In the genomic region with DNA sequence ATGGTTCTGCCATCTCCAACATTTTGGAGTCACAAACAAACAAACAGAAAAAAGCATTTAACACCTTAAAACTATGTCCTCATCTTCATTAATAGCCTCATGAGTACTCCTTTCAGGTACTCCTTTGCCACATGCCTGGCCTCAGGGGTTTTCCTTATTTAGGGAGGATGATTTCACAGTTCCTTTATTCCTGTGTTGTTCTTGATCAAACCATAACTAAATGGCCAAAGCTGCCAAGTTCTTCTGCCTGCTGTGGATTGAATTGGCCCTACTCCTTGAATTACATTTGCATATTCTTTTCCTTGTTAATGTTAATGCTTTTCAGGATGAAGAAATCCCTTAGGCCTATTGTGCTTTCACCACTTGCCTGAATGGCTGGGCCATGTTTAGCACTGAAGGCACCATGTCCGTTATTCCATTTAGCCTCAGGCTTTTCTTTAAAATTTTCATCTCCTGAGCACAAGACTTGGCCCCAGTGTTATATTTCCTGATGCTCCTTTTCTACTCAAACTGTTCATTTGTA, we compare ENCODE assay signal across 29 mouse cellular contexts.
A peak's percentile ranks its signal among the peaks of the same experiment; 100 is the strongest.
DNase-seq lines count a peak whose midpoint lies in the region; ATAC-seq and TF ChIP-seq lines count a peak whose summit lies in the region.
"Had no signal": no experiment of that assay in that cellular context is flagged by ENCODE, and none has a peak within 500 bp of the region (broad histone marks: within the 10 kb centered on the region; RNA-seq: fewer than 3 reads in every experiment).

No protein-coding gene starts in this region.

- H3K4me2 ChIP-seq in hindbrain, embryonic 11.5 days (replicated peaks; ENCODE audit: low read depth, low read length): no peak overlapping the region
- no peak overlapping the region for H3K4me2 ChIP-seq in hindbrain, embryonic 14.5 days (replicated peaks)
- H3K4me2 ChIP-seq in neural tube, embryonic 12.5 days (replicated peaks): no peak overlapping the region
- H3K4me2 ChIP-seq in neural tube, embryonic 15.5 days: no peak overlapping the region
- H3K4me2 ChIP-seq in forebrain, embryonic 15.5 days (replicated peaks): no peak overlapping the region
- no peak overlapping the region for H3K4me2 ChIP-seq in midbrain, postnatal 0 days (ENCODE audit: low read depth, low read length, poor library complexity, severe bottlenecking)
- H3K4me2 ChIP-seq: embryonic facial prominence, embryonic 15.5 days; heart, embryonic 13.5 days; hindbrain, embryonic 15.5 days; limb, embryonic 13.5 days; liver, embryonic 13.5 days had no signal

- DNase-seq in hindbrain, embryonic 11.5 days (ENCODE audit: low spot score): peak; percentile 1
- no peak for DNase-seq in hindbrain, embryonic 14.5 days (ENCODE audit: low spot score)
- peak; percentile 18 for DNase-seq in midbrain, postnatal 0 days (ENCODE audit: low spot score)
- no peak for DNase-seq in heart, adult 11 months
- DNase-seq in lung, postnatal 25 days (ENCODE audit: low spot score): no peak
- DNase-seq: adrenal gland, adult 2 months; cerebellum, adult 18-20 months; cerebellum, postnatal 14 days; gastrocnemius, postnatal 25 days; heart, adult 2 months; heart, postnatal 14 days; kidney, adult 9 months; kidney, postnatal 14 days; liver, embryonic 13.5 days; lung, adult 2 months; lung, postnatal 14 days; right cerebral cortex, postnatal 14 days; thymus, adult 2 months; thymus, postnatal 4 days had no signal

- H3K4me1 ChIP-seq in hindbrain, embryonic 11.5 days (replicated peaks; ENCODE audit: control insufficient read depth, insufficient read depth, low read length): no peaks in the 10 kb centered on the region
- H3K4me1 ChIP-seq in hindbrain, embryonic 14.5 days (replicated peaks; ENCODE audit: control insufficient read depth, insufficient read depth, low read length): no peaks in the 10 kb centered on the region
- H3K4me1 ChIP-seq in neural tube, embryonic 12.5 days: no peaks in the 10 kb centered on the region
- no peaks in the 10 kb centered on the region for H3K4me1 ChIP-seq in neural tube, embryonic 15.5 days
- peaks cover 3% of the 10 kb centered on the region; the same call in 1 of the 2 replicates for H3K4me1 ChIP-seq in forebrain, embryonic 15.5 days
- H3K4me1 ChIP-seq in midbrain, postnatal 0 days (ENCODE audit: insufficient read depth, low read length): no peaks in the 10 kb centered on the region
- H3K4me1 ChIP-seq: embryonic facial prominence, embryonic 15.5 days; heart, embryonic 13.5 days; hindbrain, embryonic 15.5 days; limb, embryonic 13.5 days; liver, embryonic 13.5 days had no signal

- H3K36me3 ChIP-seq in hindbrain, embryonic 11.5 days (ENCODE audit: control insufficient read depth, insufficient read depth, low read length): no peaks in the 10 kb centered on the region
- no peaks in the 10 kb centered on the region for H3K36me3 ChIP-seq in hindbrain, embryonic 14.5 days (replicated peaks; ENCODE audit: control insufficient read depth, insufficient read depth)
- H3K36me3 ChIP-seq in neural tube, embryonic 12.5 days: no peaks in the 10 kb centered on the region
- H3K36me3 ChIP-seq in neural tube, embryonic 15.5 days: no peaks in the 10 kb centered on the region
- H3K36me3 ChIP-seq in forebrain, embryonic 15.5 days: no peaks in the 10 kb centered on the region
- no peaks in the 10 kb centered on the region for H3K36me3 ChIP-seq in midbrain, postnatal 0 days (ENCODE audit: insufficient read depth, low read length)
- H3K36me3 ChIP-seq: embryonic facial prominence, embryonic 15.5 days; heart, embryonic 13.5 days; hindbrain, embryonic 15.5 days; limb, embryonic 13.5 days; liver, embryonic 13.5 days had no signal

- no peaks in the 10 kb centered on the region for H3K9me3 ChIP-seq in hindbrain, embryonic 11.5 days (ENCODE audit: control insufficient read depth, low read length)
- H3K9me3 ChIP-seq in hindbrain, embryonic 14.5 days (ENCODE audit: control insufficient read depth, low read length): no peaks in the 10 kb centered on the region
- no peaks in the 10 kb centered on the region for H3K9me3 ChIP-seq in neural tube, embryonic 12.5 days
- H3K9me3 ChIP-seq in neural tube, embryonic 15.5 days (replicated peaks): no peaks in the 10 kb centered on the region
- no peaks in the 10 kb centered on the region for H3K9me3 ChIP-seq in forebrain, embryonic 15.5 days
- H3K9me3 ChIP-seq in midbrain, postnatal 0 days (ENCODE audit: low read length): no peaks in the 10 kb centered on the region
- H3K9me3 ChIP-seq: embryonic facial prominence, embryonic 15.5 days; heart, embryonic 13.5 days; hindbrain, embryonic 15.5 days; limb, embryonic 13.5 days; liver, embryonic 13.5 days had no signal

- no peak for TF ChIP-seq CTCF in midbrain, postnatal 0 days (IDR thresholded peaks at IDR 0.05)

- H3K4me3 ChIP-seq in hindbrain, embryonic 11.5 days (ENCODE audit: low read depth, low read length): no peak overlapping the region
- H3K4me3 ChIP-seq in hindbrain, embryonic 14.5 days (replicated peaks; ENCODE audit: low read length): no peak overlapping the region
- no peak overlapping the region for H3K4me3 ChIP-seq in neural tube, embryonic 12.5 days
- no peak overlapping the region for H3K4me3 ChIP-seq in neural tube, embryonic 15.5 days (replicated peaks)
- H3K4me3 ChIP-seq in forebrain, embryonic 15.5 days: no peak overlapping the region
- no peak overlapping the region for H3K4me3 ChIP-seq in midbrain, postnatal 0 days (ENCODE audit: low read depth, low read length)
- H3K4me3 ChIP-seq: embryonic facial prominence, embryonic 15.5 days; heart, adult 2 months; heart, embryonic 13.5 days; hindbrain, embryonic 15.5 days; limb, embryonic 13.5 days; liver, embryonic 13.5 days had no signal

- no peak overlapping the region for H3K9ac ChIP-seq in hindbrain, embryonic 11.5 days (ENCODE audit: low read depth, low read length)
- H3K9ac ChIP-seq in hindbrain, embryonic 14.5 days: no peak overlapping the region
- no peak overlapping the region for H3K9ac ChIP-seq in neural tube, embryonic 12.5 days
- H3K9ac ChIP-seq in neural tube, embryonic 15.5 days (replicated peaks): no peak overlapping the region
- H3K9ac ChIP-seq in forebrain, embryonic 15.5 days (replicated peaks): no peak overlapping the region
- no peak overlapping the region for H3K9ac ChIP-seq in midbrain, postnatal 0 days (replicated peaks; ENCODE audit: low read length, poor library complexity, severe bottlenecking)
- H3K9ac ChIP-seq: embryonic facial prominence, embryonic 15.5 days; heart, embryonic 13.5 days; hindbrain, embryonic 15.5 days; limb, embryonic 13.5 days; liver, embryonic 13.5 days had no signal

- ATAC-seq in hindbrain, embryonic 11.5 days (ENCODE audit: low FRiP score): peak; percentile 79
- ATAC-seq in hindbrain, embryonic 14.5 days (ENCODE audit: low FRiP score): no peak; the same call in 1 of the 2 replicates
- peak; percentile 58; the same call in 1 of the 2 replicates for ATAC-seq in neural tube, embryonic 12.5 days (ENCODE audit: low FRiP score, low read depth)
- ATAC-seq in neural tube, embryonic 15.5 days (ENCODE audit: low FRiP score): no peak
- ATAC-seq in forebrain, embryonic 15.5 days (replicated peaks): peak; percentile 83
- no peak for ATAC-seq in midbrain, postnatal 0 days (ENCODE audit: low FRiP score)
- ATAC-seq: CD4-positive, CD25-positive, alpha-beta regulatory T cell, adult 4 months; intestine, embryonic 16.5 days had no signal

- H3K27ac ChIP-seq in hindbrain, embryonic 11.5 days (ENCODE audit: low read depth, low read length): no peak overlapping the region
- no peak overlapping the region for H3K27ac ChIP-seq in hindbrain, embryonic 14.5 days
- H3K27ac ChIP-seq in neural tube, embryonic 12.5 days: no peak overlapping the region
- no peak overlapping the region for H3K27ac ChIP-seq in neural tube, embryonic 15.5 days (replicated peaks)
- no peak overlapping the region for H3K27ac ChIP-seq in forebrain, embryonic 15.5 days (replicated peaks)
- no peak overlapping the region for H3K27ac ChIP-seq in midbrain, postnatal 0 days (ENCODE audit: low read depth, low read length)
- H3K27ac ChIP-seq: embryonic facial prominence, embryonic 15.5 days; heart, adult 2 months; heart, embryonic 13.5 days; hindbrain, embryonic 15.5 days; limb, embryonic 13.5 days; liver, embryonic 13.5 days; stomach, postnatal 0 days had no signal

- WGBS in hindbrain, embryonic 11.5 days: 38% methylated on average over 1 of the region's 1 CpGs
- WGBS in hindbrain, embryonic 14.5 days: 18% methylated on average over 1 of the region's 1 CpGs
- WGBS in neural tube, embryonic 12.5 days: 36% methylated on average over 1 of the region's 1 CpGs
- WGBS in neural tube, embryonic 15.5 days: 27% methylated on average over 1 of the region's 1 CpGs
- 13% methylated on average over 1 of the region's 1 CpGs for WGBS in forebrain, embryonic 15.5 days
- WGBS in midbrain, postnatal 0 days: 26% methylated on average over 1 of the region's 1 CpGs

- no peaks in the 10 kb centered on the region for H3K27me3 ChIP-seq in hindbrain, embryonic 11.5 days (ENCODE audit: control insufficient read depth, insufficient read depth, low read length)
- H3K27me3 ChIP-seq in hindbrain, embryonic 14.5 days (ENCODE audit: control insufficient read depth, insufficient read depth, low read length): no peaks in the 10 kb centered on the region
- no peaks in the 10 kb centered on the region for H3K27me3 ChIP-seq in neural tube, embryonic 12.5 days (replicated peaks)
- no peaks in the 10 kb centered on the region for H3K27me3 ChIP-seq in neural tube, embryonic 15.5 days (replicated peaks)
- no peaks in the 10 kb centered on the region for H3K27me3 ChIP-seq in forebrain, embryonic 15.5 days
- no peaks in the 10 kb centered on the region for H3K27me3 ChIP-seq in midbrain, postnatal 0 days (ENCODE audit: insufficient read depth, low read length)
- H3K27me3 ChIP-seq: embryonic facial prominence, embryonic 15.5 days; heart, embryonic 13.5 days; hindbrain, embryonic 15.5 days; limb, embryonic 13.5 days; liver, embryonic 13.5 days had no signal

Comparison
In these comparisons a context has a peak if more than half of its experiments do, and no peak if none do; other contexts are left out.
1. ATAC-seq: peak in hindbrain, embryonic 11.5 days (single experiment), neural tube, embryonic 12.5 days (single experiment) and forebrain, embryonic 15.5 days (single experiment); none in hindbrain, embryonic 14.5 days (single experiment), neural tube, embryonic 15.5 days (single experiment) and midbrain, postnatal 0 days (single experiment).
2. DNase-seq: peak in hindbrain, embryonic 11.5 days (single experiment) and midbrain, postnatal 0 days (single experiment); none in hindbrain, embryonic 14.5 days (single experiment), heart, adult 11 months (single experiment) and lung, postnatal 25 days (single experiment).